Mouse (Mus musculus) retina, postnatal 1 day (tissue): ENCODE data around the gene Dnm2.
A peak's percentile ranks its signal among the peaks of the same experiment; 100 is the strongest.
"Not testable (repeated sequence)": the region's sequence is repeated elsewhere in the genome, so short reads cannot be mapped to it uniquely, and the experiment has no call there.

Experiments
- DNase-seq: peaks from one replicate; pipeline ENCODE4 v3.0.0-alpha.2; 2012

Dnm2 gene

DNA sequence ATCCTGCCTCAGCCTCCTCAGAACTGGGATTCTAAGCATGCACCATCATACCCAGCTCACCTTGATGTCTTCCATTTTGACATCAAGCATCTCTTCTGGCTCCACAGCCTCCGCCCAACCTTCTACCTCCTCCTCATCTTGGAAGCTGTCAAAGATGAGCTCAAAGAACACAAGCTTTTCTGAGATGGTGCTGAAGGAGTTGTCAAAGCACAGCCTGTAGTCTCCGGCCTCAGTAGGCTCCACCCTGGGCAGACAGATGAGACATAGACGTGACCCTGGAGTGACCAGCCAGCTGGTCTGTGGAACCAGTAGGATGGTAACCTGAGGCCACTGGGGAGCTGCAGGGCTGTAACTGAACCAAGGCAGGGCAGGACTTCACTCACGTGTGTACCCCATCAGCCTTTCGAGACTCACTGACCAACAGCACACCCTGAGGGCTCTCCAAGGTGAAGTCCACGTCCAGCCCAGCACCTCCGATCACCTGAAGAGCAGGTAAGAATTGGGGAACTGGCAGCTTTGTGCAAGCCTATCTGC is 84.2 kb downstream of the Dnm2 start:
- DNase-seq = no peak

DNA sequence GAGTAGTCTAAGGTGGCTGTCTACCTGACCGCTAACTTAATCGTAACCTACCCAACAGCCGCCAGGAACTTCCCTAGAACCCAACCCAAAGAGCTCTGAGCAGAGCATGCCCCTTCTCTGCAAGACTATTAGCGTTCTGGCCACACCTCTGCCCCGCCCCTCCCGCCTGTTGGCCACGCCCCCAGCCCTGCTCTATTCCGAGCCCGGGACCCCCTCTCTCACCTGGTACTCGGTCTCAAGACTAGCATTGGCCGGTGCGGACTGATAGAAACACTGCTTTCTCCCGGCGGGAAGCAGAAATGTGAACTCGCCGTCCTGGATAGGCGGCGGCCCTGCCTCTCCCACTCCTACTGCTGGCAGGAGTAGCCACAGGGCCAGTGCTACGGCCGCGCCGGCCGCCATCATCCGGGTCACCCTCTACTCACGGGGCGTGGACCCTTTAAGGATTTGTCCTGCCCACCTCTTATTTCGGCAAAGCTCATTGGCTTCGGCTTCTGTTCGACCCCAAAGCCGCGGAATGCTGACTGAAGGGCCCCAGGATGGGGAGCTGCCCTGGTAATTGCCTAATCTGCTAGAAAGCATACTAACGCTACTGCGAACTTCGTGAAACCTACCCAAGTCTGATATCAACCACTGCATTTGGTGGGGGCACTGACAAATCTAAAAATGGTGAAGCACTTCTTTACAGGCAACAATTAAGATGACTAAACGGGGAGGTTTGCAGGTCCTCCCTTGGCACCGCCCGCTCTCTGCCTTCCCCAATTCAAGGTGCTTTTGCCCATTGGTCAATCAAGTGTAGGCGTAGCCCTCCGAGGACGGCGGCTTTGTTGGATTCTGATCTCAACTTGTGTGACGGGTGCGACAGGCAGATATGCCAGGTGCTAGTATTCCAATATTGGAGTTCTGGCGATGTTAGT is 85.3 kb downstream of the Dnm2 start, which contains the start of gene Tmed1:
Gene Tmed1, minus strand, starts transcription at position 481 of the 917 bp plus-strand sequence.
- peak; percentile 98 for DNase-seq

- no peak for DNase-seq
These were observed 85.9 kb downstream of the Dnm2 start for GRCm38 (mm10) chr9:21510689-21511015.

DNA sequence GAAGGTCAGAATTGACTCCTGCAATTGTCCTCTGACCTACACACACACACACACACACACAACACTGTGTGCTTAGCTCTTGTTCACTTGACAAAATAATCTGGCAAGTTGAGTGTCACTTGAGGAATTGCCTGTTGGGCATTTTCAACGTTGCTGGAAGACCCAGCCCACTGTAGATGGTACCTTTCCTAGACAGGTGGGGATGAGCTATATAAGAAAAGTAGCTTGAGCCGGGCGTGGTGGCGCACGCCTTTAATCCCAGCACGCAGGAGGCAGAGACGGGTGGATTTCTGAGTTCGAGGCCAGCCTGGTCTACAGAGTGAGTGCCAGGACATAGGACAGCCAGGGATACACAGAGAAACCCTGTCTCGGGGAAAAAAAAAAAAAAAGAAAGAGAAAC is 86.3 kb downstream of the Dnm2 start:
- no peak for DNase-seq

- no peak for DNase-seq
These were observed 88.8 kb downstream of the Dnm2 start for GRCm38 (mm10) chr9:21513466-21513865.

DNA sequence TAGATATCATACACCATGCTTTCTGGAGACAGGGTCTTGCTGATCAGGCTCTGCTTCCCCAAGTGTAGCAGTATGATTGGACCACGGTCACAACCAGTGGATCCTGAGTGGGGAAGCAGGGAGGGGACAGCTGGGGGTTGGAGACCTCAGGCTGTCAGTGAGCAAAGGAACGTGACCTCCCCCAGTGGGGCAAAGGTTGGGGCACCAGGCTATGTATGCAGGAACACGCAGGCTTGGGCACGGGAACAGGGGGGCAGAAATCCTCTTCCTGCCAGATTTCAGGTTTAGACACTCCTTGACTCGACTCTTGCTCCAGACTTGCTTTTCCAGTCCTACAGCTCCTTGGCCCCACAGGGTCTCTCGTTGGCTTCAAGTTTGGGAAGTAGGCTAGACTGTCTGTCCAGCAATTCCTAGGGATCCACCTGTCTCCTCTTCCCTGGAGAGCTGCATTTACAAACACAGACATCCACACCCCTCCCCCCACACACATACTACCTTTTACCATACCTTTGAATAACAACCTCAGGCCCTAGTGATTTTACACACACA is 93.3 kb downstream of the Dnm2 start:
- DNase-seq = no peak

DNA sequence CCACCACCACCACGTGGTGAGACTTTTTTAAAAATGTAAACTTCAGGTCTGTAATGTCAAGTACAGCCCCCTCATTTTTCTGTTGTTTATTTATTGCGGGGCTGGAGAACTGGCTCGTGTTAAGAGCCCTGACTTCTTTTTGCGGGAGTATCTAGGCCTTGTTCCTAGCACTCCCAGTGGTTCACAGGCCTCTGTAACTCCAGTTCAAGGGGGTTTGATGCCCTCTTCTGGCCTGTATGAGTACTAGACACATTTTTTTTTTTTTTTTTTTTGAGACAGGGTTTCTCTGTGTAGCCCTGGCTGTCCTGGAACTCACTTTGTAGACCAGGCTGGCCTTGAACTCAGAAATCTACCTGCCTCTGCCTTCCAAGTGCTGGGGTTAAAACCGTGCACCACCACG is 94.0 kb downstream of the Dnm2 start:
- not testable (repeated sequence) for DNase-seq

GRCm38 (mm10) chr9:21525142-21525936 is 100.6 kb downstream of the Dnm2 start:
- no peak for DNase-seq

GRCm38 (mm10) chr9:21525937-21526633 is 101.4 kb downstream of the Dnm2 start, which contains the start of gene AB124611:
Gene AB124611, plus strand, starts transcription at chr9:21526176.
- DNase-seq = no peak

- no peak for DNase-seq
These were observed 101.9 kb downstream of the Dnm2 start for GRCm38 (mm10) chr9:21526634-21526944.

GRCm38 (mm10) chr9:21527100-21527801 is 102.5 kb downstream of the Dnm2 start:
- no peak for DNase-seq

- DNase-seq = no peak
These were observed 103.2 kb downstream of the Dnm2 start for GRCm38 (mm10) chr9:21527917-21528324.

DNA sequence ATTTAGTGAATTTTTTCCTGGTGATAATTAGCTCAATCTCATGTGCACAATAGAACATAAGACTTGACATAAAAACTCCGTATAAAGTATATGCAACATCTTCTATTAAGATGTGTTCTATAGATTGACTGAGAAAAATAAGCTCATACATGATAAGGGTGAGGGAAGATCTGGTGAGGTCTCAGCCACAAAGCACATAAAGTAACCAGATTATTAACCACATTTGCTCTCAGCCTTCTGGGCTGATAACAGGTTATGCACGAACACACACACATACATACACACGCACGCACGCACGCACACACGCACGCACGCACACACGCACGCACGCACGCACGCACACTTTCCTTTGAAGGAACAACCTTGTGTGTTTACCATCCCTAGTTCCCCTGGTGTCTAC is 111.8 kb downstream of the Dnm2 start:
- DNase-seq = no peak

GRCm38 (mm10) chr9:21537009-21537408 is 112.3 kb downstream of the Dnm2 start:
- no peak for DNase-seq

- no peak for DNase-seq
These were observed 115.5 kb downstream of the Dnm2 start for GRCm38 (mm10) chr9:21539981-21540753.

DNA sequence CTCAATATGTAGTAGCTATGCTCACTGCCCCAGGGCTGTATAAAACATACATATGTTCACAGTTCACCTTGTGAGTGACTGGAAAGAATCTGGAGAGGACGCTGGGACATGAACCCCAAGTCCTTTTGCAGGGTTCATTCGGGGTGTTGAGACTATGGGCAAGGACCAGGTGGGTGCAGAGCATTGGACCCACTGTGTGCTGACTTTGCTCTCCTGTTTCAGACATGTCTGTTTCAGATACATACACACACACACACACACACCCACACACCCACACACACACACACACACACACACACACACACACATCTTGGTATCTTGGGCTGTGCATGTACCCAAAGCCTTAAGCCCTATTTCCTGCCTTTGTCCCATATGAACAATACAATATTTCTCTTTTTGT is 117.3 kb downstream of the Dnm2 start:
- DNase-seq = not testable (repeated sequence)

- DNase-seq = no peak
These were observed 120.7 kb downstream of the Dnm2 start for GRCm38 (mm10) chr9:21545351-21545915.

- peak; percentile 99 for DNase-seq
These were observed 121.4 kb downstream of the Dnm2 start for GRCm38 (mm10) chr9:21545916-21546788.

DNA sequence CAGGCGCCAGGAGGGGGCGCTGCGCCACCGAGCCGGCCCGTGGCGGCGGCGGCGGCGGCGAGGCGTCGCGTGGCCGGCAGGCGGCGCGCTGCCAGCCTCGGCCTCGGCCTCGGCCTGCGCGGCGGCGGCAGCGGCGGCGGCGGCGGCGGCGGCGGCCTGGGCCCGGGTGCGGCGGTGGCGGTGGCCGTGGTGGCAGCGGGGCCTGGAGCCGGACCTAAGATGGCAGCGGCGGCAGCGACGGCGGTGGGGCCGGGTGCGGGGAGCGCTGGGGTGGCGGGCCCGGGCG is 122.0 kb downstream of the Dnm2 start, which contains the start of gene Carm1:
Gene Carm1, plus strand, starts transcription at position 106 of the 286 bp plus-strand sequence.
- no peak for DNase-seq
